Mouse (Mus musculus) CH12.LX (cell line): ENCODE results near the gene Defb19.

Source experiments
- EP300 ChIP-seq: IDR thresholded peaks from 2 replicates; pipeline ENCODE4 v1.6.1; 2011; ENCODE audit warnings: low read length, improper control_type of control experiment
- POLR2A ChIP-seq: IDR thresholded peaks from 2 replicates; pipeline ENCODE4 v1.6.1; 2011; ENCODE audit warnings: low read depth, mild to moderate bottlenecking, improper control_type of control experiment, low read length
- TBP ChIP-seq: conservative IDR thresholded peaks from 2 replicates; pipeline ENCODE4 v1.6.1; 2011; ENCODE audit warnings: low read depth, low read length, improper control_type of control experiment

DNA sequence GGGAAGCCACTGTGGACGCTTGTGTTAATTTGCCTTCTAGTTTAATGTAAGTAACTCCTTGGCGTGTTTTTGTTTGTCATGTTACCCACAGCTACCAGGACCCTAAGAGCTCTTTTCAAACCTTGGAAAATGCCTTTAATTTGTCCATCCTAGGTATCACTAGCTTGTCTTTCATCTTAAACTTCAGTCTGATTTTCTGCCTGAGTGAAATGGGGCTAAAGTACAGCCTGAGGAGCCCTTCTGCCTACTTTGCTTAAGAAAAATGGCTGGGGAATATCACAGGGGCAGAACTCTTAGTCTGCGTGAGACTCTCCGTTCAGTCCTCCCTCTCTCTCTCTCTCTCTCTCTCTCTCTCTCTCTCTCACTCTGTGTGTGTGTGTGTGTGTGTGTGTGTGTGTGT is 10.2 kb downstream of the Defb19 start:
- TF ChIP-seq TBP (no peak), POLR2A (no peak), EP300 (no peak)
